Mouse (Mus musculus) macrophage (primary cell): ENCODE data around the gene Gapdh. TPM values are rescaled to one million over a fixed set of nuclear protein-coding genes. Genes with fewer than 3 reads are reported as not detected.

ENCODE experiments used
- H3K27ac ChIP-seq: fragments of 350-480 bp; formaldehyde crosslinking; 2 replicates; pipeline ENCODE4 v1.9.0; 2021
- H3K36me3 ChIP-seq: fragments of 350-480 bp; formaldehyde crosslinking; 2 replicates; pipeline ENCODE4 v1.9.0; 2021; ENCODE audit errors: inconsistent target
- H3K4me3 ChIP-seq: fragments of 350-480 bp; formaldehyde crosslinking; 2 replicates; pipeline ENCODE4 v1.9.0; 2021; ENCODE audit errors: inconsistent target
- H3K79me2 ChIP-seq: fragments of 350-480 bp; formaldehyde crosslinking; 2 replicates; pipeline ENCODE4 v1.9.0; 2021; ENCODE audit errors: inconsistent target
- WGBS: methylation state at CpG from one replicate; pipeline ENCODE4 v1.1.7; 2026; ENCODE audit warnings: inconsistent platforms; ENCODE audit not compliant: missing documents; 5-methylcytosine and 5-hydroxymethylcytosine counted together
- polyA plus RNA-seq: library from polyadenylated mRNA; stranded (reverse); fragments of 250-400 nt; gene quantifications from 3 replicates; pipeline ENCODE4 v1.2.4, GENCODE M21; 2018; ENCODE audit warnings: inconsistent platforms

Gapdh gene
- polyA plus RNA-seq, 1 experiment from 2014 or later: 2,484 TPM

DNA sequence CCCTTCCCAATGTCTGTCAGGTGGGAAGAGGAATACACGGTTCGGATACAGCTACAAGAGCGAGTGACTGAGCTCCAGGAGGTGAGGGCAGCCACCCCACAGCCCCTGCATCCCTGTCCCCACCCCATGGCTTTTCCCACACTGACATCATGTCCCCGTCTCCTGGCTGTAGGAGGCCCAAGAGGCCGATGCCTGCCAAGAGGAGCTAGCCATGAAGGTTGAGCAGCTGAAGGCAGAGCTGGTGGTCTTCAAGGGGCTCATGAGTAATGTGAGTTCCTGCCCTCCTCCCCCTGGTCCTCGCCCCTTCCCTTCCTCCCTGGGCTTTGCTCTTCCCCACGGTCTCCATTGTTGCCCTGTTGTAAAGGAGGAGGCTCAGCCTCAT lies 16.7 kb downstream of the Gapdh start:
- H3K36me3 ChIP-seq: peaks cover 30% of the 10 kb centered on the region; the same call in 1 of the 2 replicates
- H3K4me3 ChIP-seq: no peak overlapping the region
- peaks cover 66% of the 10 kb centered on the region for H3K79me2 ChIP-seq
- WGBS: 88% methylated on average over 7 of the region's 7 CpGs
- peak overlapping the region; percentile 82 for H3K27ac ChIP-seq

DNA sequence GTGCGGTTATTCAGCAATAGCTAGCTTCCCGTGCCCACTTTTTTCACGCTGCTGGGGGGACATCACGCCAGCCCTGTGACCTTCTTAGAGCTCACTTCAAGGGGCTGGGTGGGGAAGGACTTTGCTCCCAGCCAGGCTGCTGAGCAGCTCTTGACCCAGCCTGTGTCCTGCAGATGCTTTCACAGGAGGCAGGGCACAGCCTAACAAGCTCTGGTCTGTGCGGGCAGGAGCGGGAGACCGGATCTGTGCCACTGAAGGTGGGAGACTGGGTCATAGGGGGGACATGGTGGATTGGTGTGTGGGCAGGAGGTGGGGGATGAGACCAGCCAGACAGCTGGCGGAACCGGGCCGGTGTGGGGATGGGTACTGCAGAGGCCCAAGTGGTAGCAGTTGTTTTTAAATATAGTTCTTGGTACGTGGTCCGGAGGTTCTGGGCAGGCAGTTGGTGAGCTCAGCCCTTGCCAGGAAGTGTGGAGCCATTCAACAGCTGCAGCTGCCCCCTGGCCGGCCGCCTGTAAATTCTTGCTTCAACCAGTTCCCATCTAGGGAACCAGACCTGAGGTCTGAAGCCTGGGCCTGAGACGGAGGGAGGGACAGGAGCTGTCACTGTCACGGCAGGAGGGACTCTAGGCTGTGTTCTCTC lies 17.2 kb downstream of the Gapdh start:
- Histone ChIP-seq H3K79me2 (peaks cover 66% of the 10 kb centered on the region), H3K36me3 (peaks cover 30% of the 10 kb centered on the region; the same call in 1 of the 2 replicates), H3K27ac (peak overlapping the region; percentile 82), H3K4me3 (peak overlapping the region; percentile 1; the same call in 1 of the 2 replicates)
- 31% methylated on average over 16 of the region's 16 CpGs for WGBS

GRCm38 (mm10) chr6:125148251-125148925 lies 17.9 kb downstream of the Gapdh start:
- Histone ChIP-seq H3K79me2 (peaks cover 66% of the 10 kb centered on the region), H3K36me3 (peaks cover 25% of the 10 kb centered on the region; the same call in 1 of the 2 replicates), H3K27ac (peak overlapping the region; percentile 82), H3K4me3 (peak overlapping the region; percentile 1; the same call in 1 of the 2 replicates)
- 37% methylated on average over 17 of the region's 18 CpGs for WGBS

GRCm38 (mm10) chr6:125147329-125147728 lies 18.9 kb downstream of the Gapdh start:
- Histone ChIP-seq H3K36me3 (peaks cover 16% of the 10 kb centered on the region; the same call in 1 of the 2 replicates), H3K27ac (peak overlapping the region; percentile 82), H3K4me3 (peak overlapping the region; percentile 51; the same call in 1 of the 2 replicates), H3K79me2 (peaks cover 66% of the 10 kb centered on the region)
- 85% methylated on average over 5 of the region's 10 CpGs for WGBS

- Histone ChIP-seq H3K79me2 (peaks cover 66% of the 10 kb centered on the region), H3K4me3 (peak overlapping the region; percentile 51; the same call in 1 of the 2 replicates), H3K27ac (peak overlapping the region; percentile 82), H3K36me3 (peaks cover 16% of the 10 kb centered on the region; the same call in 1 of the 2 replicates)
- 39% methylated on average over 4 of the region's 4 CpGs for WGBS
Measured at GRCm38 (mm10) chr6:125146797-125147196, 19.5 kb downstream of the Gapdh start.

DNA sequence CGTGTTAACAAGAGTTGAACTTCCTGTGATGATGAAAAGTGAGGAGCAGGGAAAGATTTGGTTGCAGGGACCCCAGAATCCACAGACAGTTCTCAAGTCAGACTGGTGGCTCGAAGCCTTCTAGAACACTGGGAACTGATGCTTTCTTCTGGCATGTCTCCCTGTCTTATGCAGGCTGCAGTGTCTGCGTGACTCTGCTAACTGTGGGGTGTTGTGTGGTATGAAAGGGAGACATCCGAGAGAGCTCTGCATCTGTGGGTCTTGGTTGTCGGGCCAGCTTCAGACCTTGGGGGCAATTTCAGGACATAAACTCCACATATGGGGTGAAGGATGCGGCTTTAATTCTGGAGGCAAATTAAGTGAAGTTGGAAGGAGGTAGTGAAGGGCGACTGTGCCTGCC lies 20.1 kb downstream of the Gapdh start:
- Histone ChIP-seq H3K27ac (peak overlapping the region; percentile 82), H3K4me3 (peak overlapping the region; percentile 51), H3K79me2 (peaks cover 61% of the 10 kb centered on the region), H3K36me3 (peaks cover 16% of the 10 kb centered on the region; the same call in 1 of the 2 replicates)
- 55% methylated on average over 7 of the region's 7 CpGs for WGBS

DNA sequence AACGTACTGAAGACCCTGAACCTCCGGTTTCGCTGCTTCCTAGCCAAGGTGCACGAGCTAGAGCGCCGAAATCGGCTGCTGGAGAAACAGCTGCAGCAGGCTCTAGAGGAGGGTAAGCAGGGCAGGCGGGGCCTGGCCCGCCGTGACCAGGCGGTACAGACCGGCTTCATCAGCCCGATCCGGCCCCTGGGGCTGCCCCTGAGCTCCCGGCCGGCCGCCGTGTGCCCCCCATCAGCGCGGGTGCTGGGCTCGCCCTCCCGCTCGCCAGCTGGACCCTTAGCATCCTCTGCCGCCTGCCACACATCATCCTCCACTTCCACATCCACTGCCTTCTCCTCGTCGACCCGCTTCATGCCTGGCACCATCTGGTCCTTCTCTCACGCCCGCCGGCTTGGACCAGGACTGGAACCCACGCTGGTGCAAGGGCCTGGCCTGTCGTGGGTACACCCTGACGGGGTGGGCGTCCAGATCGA lies 20.8 kb downstream of the Gapdh start:
- 2% methylated on average over 33 of the region's 35 CpGs for WGBS

GRCm38 (mm10) chr6:125145001-125145400 lies 21.3 kb downstream of the Gapdh start, which contains the start of gene Iffo1:
Gene Iffo1 (plus strand): TSS chr6:125145241.
- 2% methylated on average over 16 of the region's 16 CpGs for WGBS
- Histone ChIP-seq H3K27ac (peak within 1 kb of the TSS; percentile 82), H3K79me2 (peaks cover 50% of the 10 kb centered on the region), H3K36me3 (peaks cover 24% of the 10 kb centered on the region; the same call in 1 of the 2 replicates), H3K4me3 (peak within 1 kb of the TSS; percentile 51)

More for the DNA sequence above, 20.8 kb downstream of the Gapdh start:
- peak overlapping the region; percentile 82; the same call in 1 of the 2 replicates for H3K27ac ChIP-seq
- H3K4me3 ChIP-seq: peak overlapping the region; percentile 51
- H3K36me3 ChIP-seq: peaks cover 19% of the 10 kb centered on the region; the same call in 1 of the 2 replicates
- peaks cover 55% of the 10 kb centered on the region for H3K79me2 ChIP-seq

DNA sequence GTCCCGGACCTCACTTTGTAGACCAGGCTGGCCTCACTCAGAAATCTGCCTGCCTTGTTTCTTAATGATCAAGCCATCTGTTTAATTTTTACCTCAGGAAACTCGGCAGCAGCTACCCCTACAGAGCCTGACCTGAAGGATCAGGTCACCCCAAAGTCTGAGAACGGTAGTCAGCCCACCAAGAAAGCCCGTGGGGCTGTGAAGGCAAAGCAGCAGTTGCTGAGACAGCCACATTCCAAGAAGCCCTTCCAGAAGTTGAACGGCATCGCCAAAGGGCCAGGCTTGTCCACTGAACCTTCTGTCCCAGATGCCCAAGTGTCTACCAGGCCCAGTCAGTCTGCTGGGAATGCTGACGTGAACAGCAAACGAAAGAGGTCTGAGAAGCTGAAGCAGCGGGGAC lies 22.4 kb downstream of the Gapdh start:
- Histone ChIP-seq H3K79me2 (peaks cover 39% of the 10 kb centered on the region), H3K27ac (no peak overlapping the region), H3K36me3 (peaks cover 35% of the 10 kb centered on the region; the same call in 1 of the 2 replicates), H3K4me3 (no peak overlapping the region)
- 94% methylated on average over 9 of the region's 9 CpGs for WGBS

- Histone ChIP-seq H3K27ac (no peak overlapping the region), H3K79me2 (peaks cover 31% of the 10 kb centered on the region), H3K4me3 (no peak overlapping the region), H3K36me3 (peaks cover 42% of the 10 kb centered on the region; the same call in 1 of the 2 replicates)
- 88% methylated on average over 3 of the region's 3 CpGs for WGBS
Measured at GRCm38 (mm10) chr6:125143128-125143527, 23.1 kb downstream of the Gapdh start.

DNA sequence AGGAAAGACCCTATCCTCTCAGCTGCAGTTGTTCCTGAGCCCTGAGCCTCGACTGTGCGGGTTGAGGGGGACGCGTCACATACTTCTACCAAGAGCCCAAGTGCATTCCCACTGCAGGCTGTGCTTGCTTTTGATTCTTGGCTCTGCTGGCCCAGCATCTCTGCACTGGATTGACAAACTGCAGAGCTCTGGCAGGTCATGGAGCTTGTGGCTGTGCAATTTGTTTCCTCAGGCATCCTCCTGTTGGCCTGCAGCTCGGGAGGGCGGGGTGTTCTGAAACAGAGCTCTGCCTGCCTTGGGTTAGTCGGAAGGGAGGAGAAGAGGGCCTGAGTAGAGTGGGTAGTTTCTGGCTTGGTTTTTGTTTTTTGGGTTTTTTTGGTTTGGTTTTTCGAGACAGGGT lies 23.8 kb downstream of the Gapdh start:
- peaks cover 47% of the 10 kb centered on the region; the same call in 1 of the 2 replicates for H3K36me3 ChIP-seq
- peaks cover 24% of the 10 kb centered on the region for H3K79me2 ChIP-seq
- no peak overlapping the region for H3K4me3 ChIP-seq
- 93% methylated on average over 8 of the region's 8 CpGs for WGBS
- no peak overlapping the region for H3K27ac ChIP-seq

DNA sequence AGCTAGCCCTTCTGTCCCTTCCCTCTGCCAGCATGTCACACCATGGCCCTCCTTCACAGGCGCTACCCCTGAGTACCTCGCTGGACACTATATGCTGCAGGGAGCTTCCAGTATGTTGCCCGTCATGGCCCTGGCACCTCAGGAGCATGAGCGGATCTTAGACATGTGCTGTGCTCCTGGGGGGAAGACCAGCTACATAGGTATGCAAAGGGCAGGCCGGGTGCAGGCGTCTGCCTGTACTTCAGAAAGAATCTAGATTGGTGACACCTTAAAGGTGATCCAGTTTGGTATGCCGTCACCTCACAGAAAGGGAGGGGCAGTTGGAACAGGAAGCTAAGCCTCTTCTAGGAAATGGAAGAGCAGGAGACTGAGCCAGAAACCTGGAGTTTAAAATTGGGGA lies 26.5 kb downstream of the Gapdh start:
- peaks cover 2% of the 10 kb centered on the region; the same call in 1 of the 2 replicates for H3K79me2 ChIP-seq
- H3K27ac ChIP-seq: no peak overlapping the region
- H3K36me3 ChIP-seq: peaks cover 63% of the 10 kb centered on the region; the same call in 1 of the 2 replicates
- H3K4me3 ChIP-seq: no peak overlapping the region
- WGBS: 95% methylated on average over 7 of the region's 7 CpGs

DNA sequence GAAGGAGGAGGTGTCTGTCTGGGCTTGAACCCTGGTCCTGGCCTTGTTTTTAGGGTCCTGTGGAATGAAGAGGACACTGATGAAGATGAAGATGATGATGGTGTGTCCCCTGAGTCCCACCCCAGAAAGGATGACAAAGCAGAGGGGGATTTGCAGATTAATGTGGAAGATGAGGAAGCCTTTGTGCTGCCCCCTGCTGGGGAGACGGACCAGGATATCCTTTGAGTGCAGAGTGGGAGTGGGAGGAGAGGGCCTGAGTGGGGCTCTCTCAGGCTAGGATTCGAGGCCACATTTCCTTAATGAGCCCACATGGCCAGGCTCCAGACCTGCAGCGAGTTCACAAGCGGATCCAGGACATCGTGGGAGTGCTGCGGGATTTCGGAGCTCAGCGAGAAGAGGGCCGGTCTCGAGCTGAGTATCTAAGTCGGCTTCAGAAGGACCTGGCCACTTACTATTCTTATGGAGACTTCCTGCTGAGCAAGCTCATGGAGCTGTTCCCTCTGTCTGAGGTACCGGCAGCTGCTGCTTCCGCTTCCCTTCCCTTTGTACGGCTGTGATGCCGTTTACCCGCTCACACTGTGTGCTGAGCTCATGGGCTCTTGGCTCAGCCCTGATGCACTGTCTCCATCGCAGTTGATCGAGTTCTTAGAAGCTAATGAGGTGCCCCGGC lies 29.1 kb downstream of the Gapdh start:
- no peak overlapping the region for H3K27ac ChIP-seq
- peaks cover 28% of the 10 kb centered on the region for H3K79me2 ChIP-seq
- H3K36me3 ChIP-seq: peaks cover 68% of the 10 kb centered on the region
- WGBS: 89% methylated on average over 19 of the region's 19 CpGs
- H3K4me3 ChIP-seq: no peak overlapping the region

GRCm38 (mm10) chr6:125132470-125132869 lies 33.8 kb downstream of the Gapdh start:
- Histone ChIP-seq H3K4me3 (peak overlapping the region; percentile 92), H3K27ac (peak overlapping the region; percentile 57), H3K79me2 (peaks cover 32% of the 10 kb centered on the region), H3K36me3 (peaks cover 39% of the 10 kb centered on the region)
- 1% methylated on average over 11 of the region's 11 CpGs for WGBS
